Mouse (Mus musculus) G1E (cell line): Measurements from ENCODE around the gene Hoxa3.

Experiments used
- CTCF ChIP-seq: IDR thresholded peaks from 2 replicates; pipeline ENCODE4 v1.5.1; 2012; ENCODE audit warnings: low read depth, low read length, inconsistent platforms, mixed read lengths
- GATA1 ChIP-seq: IDR thresholded peaks from 2 replicates; pipeline ENCODE4 v1.6.1; 2012; ENCODE audit warnings: borderline replicate concordance, low read length, inconsistent platforms, mixed read lengths
- POLR2AphosphoS5 ChIP-seq: IDR thresholded peaks from 2 replicates; pipeline ENCODE4 v1.6.1; 2012; ENCODE audit warnings: low read depth, low read length, inconsistent platforms; ENCODE audit not compliant: insufficient replicate concordance
- TAL1 ChIP-seq: conservative IDR thresholded peaks from 2 replicates; pipeline ENCODE4 v1.6.1; 2012; ENCODE audit warnings: low read depth, low read length, inconsistent platforms, mixed read lengths

DNA sequence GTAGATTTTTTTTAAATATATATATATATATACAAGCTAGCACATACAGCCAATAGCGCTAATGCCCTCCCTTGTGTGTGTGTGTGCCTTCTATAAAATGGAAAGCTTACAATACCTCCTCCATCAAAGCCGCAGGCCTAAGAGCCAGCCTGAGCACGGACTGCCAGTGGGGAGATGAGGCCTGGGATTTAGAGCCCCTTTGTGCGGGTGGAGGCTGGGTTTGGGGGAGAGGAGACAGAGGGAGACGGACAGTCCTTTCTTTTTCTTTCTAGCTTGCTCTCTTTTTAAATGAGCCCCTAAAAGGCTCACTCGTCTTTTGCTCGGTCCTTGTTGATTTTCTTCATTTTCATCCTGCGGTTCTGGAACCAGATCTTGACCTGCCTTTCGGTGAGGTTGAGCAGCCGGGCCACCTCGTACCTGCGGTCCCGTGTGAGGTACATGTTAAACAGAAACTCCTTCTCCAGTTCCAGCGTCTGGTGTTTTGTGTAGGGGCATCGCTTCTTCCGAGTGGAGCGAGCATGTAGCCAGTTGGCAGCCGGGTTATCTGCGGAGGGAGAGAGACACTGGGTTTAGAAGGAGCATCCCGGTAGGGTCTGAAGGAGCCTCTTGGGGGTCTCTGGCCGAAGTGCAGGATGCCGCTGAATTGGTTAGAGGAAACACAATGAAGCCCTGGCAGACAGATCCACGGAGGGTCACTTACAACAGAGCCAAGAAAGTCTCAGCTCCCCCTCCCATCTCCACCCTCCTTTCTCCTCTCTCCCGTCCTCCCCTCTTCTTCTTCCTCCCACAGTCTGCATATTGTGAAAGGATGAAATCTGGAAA, 11.0 kb upstream of the Hoxa3 start:
- TF ChIP-seq GATA1 (no peak), POLR2AphosphoS5 (no peak), CTCF (no peak), TAL1 (no peak)
